Mouse (Mus musculus) adrenal gland, adult 10 weeks (tissue): ENCODE data around the gene R3hdm2. TPM values are rescaled to one million over a fixed set of nuclear protein-coding genes. Genes with fewer than 3 reads are reported as not detected.

Experiments used
- polyA plus RNA-seq: library from polyadenylated mRNA; stranded (reverse); fragments of 350-450 nt; fragmentation: Illumina TruSeq; extraction: RNeasy Lipid Tissue Mini Kit (QIAGEN cat#74804); gene quantifications from one replicate; pipeline ENCODE4 v1.2.3, GENCODE M21; 2014; ENCODE audit warnings: low read depth, low replicate concordance

R3hdm2 gene
- polyA plus RNA-seq: 216 TPM

GRCm38 (mm10) chr10:127380251-127380691 lies at the start of gene R3hdm2:
Gene R3hdm2 (plus strand): TSS chr10:127380327.

GRCm38 (mm10) chr10:127341891-127342639 lies 38.1 kb upstream of the R3hdm2 start, which contains the start of gene Gli1:
Gene Gli1 (minus strand): TSS chr10:127341974.

GRCm38 (mm10) chr10:127353909-127354895 lies 25.9 kb upstream of the R3hdm2 start, which contains the start of gene Inhbe:
Gene Inhbe (minus strand): TSS chr10:127354411.

GRCm38 (mm10) chr10:127369834-127370820 lies 10.0 kb upstream of the R3hdm2 start, which contains the start of gene Inhbc:
Gene Inhbc (minus strand): TSS chr10:127370431.

GRCm38 (mm10) chr10:127500894-127501893 lies 121.1 kb downstream of the R3hdm2 start, which contains the start of gene Stac3:
Gene Stac3 (plus strand): TSS chr10:127501686.

GRCm38 (mm10) chr10:127514764-127515163 lies 134.6 kb downstream of the R3hdm2 start, which contains the start of gene Ndufa4l2:
Gene Ndufa4l2 (plus strand): TSS chr10:127514967.

GRCm38 (mm10) chr10:127522088-127522581 lies 142.0 kb downstream of the R3hdm2 start, which contains the start of gene Shmt2:
Gene Shmt2 (minus strand): TSS chr10:127522444.

GRCm38 (mm10) chr10:127534036-127534928 lies 154.2 kb downstream of the R3hdm2 start, which contains the start of gene Nxph4:
Gene Nxph4 (minus strand): TSS chr10:127534559.

Other genes with a start within 250 kb of the R3hdm2 start
- gene B4galnt1, start 215.1 kb upstream of the R3hdm2 start, polyA plus RNA-seq: 0.47 TPM
- not detected for gene Slc26a10, start 199.7 kb upstream of the R3hdm2 start, polyA plus RNA-seq
- gene Arhgef25, start 190.2 kb upstream of the R3hdm2 start, polyA plus RNA-seq: 8.0 TPM
- gene Dtx3, start 184.6 kb upstream of the R3hdm2 start, polyA plus RNA-seq: 3.6 TPM
- 18.3 TPM for gene Pip4k2c, start 168.7 kb upstream of the R3hdm2 start, polyA plus RNA-seq
- gene Kif5a, start 117.0 kb upstream of the R3hdm2 start, polyA plus RNA-seq: 1.8 TPM
- gene Dctn2, start 114.0 kb upstream of the R3hdm2 start, polyA plus RNA-seq: 26.5 TPM
- gene Mbd6, start 91.3 kb upstream of the R3hdm2 start, polyA plus RNA-seq: 2.2 TPM
- 18.8 TPM for gene Mars, start 68.5 kb upstream of the R3hdm2 start, polyA plus RNA-seq
- gene Arhgap9, start 58.4 kb upstream of the R3hdm2 start, polyA plus RNA-seq: 0.70 TPM
- gene Gli1, start 38.4 kb upstream of the R3hdm2 start, polyA plus RNA-seq: not detected
- not detected for gene Inhbe, start 25.9 kb upstream of the R3hdm2 start, polyA plus RNA-seq
- gene Inhbc, start 9.9 kb upstream of the R3hdm2 start, polyA plus RNA-seq: not detected
- gene Stac3, start 121.4 kb downstream of the R3hdm2 start, polyA plus RNA-seq: not detected
- gene Ndufa4l2, start 134.6 kb downstream of the R3hdm2 start, polyA plus RNA-seq: 2.6 TPM
- gene Shmt2, start 142.1 kb downstream of the R3hdm2 start, polyA plus RNA-seq: 2.1 TPM
- not detected for gene Nxph4, start 154.2 kb downstream of the R3hdm2 start, polyA plus RNA-seq
- gene Lrp1, start 240.8 kb downstream of the R3hdm2 start, polyA plus RNA-seq: 6.5 TPM